Mouse (Mus musculus) ES-E14 (cell line): ENCODE data around the gene Dll3. TPM values are rescaled to one million over a fixed set of nuclear protein-coding genes. Genes with fewer than 3 reads are reported as not detected.
A peak's percentile ranks its signal among the peaks of the same experiment; 100 is the strongest.

ENCODE experiments used
- DNase-seq: peaks from one replicate; pipeline ENCODE4 v3.0.0-alpha.2; 2013; ENCODE audit warnings: low read depth, low spot score
- H3K27ac ChIP-seq: 2 replicates; pipeline ENCODE4 v1.5.1; 2012; ENCODE audit warnings: low read depth, mild to moderate bottlenecking, low read length, moderate library complexity, mixed read lengths; ENCODE audit not compliant: poor library complexity, insufficient read depth, severe bottlenecking
- H3K36me3 ChIP-seq: 2 replicates; pipeline ENCODE4 v1.6.1; 2012; ENCODE audit warnings: mild to moderate bottlenecking, low read length, moderate library complexity, mixed read lengths; ENCODE audit not compliant: control insufficient read depth, poor library complexity, insufficient read depth, severe bottlenecking
- H3K4me1 ChIP-seq, 2 experiments: fragments of 150-350 bp in 1 of 2; sonication (generic) in 1 of 2; 2 replicates each; pipeline ENCODE4 v1.6.1; 2012; ENCODE audit warnings: low read length in 2 of 2, mild to moderate bottlenecking in 1 of 2, mixed read lengths in 1 of 2; ENCODE audit not compliant: control insufficient read depth in 2 of 2, insufficient read depth in 2 of 2, poor library complexity in 1 of 2
- H3K4me3 ChIP-seq, 2 experiments: fragments of 150-350 bp in 1 of 2; sonication (generic) in 1 of 2; 2 replicates each; pipeline ENCODE4 v1.5.1; 2012; ENCODE audit warnings: low read length in 2 of 2, low read depth in 1 of 2, mild to moderate bottlenecking in 1 of 2, mixed read lengths in 1 of 2; ENCODE audit not compliant: insufficient read depth in 1 of 2, poor library complexity in 1 of 2, severe bottlenecking in 1 of 2
- H3K9ac ChIP-seq: 2 replicates; pipeline ENCODE4 v1.6.1; 2012; ENCODE audit warnings: low read depth, mild to moderate bottlenecking, low read length, mixed read lengths; ENCODE audit not compliant: poor library complexity, insufficient read depth, severe bottlenecking
- H3K9me3 ChIP-seq: fragments of 150-350 bp; sonication (generic); 2 replicates; pipeline ENCODE4 v1.6.1; 2012; ENCODE audit warnings: low read depth, mild to moderate bottlenecking, low read length; ENCODE audit not compliant: control insufficient read depth, insufficient read depth
- CHD2 ChIP-seq: IDR thresholded peaks from 2 replicates; pipeline ENCODE4 v1.6.1; 2014; ENCODE audit warnings: mild to moderate bottlenecking, low read depth, low read length, inconsistent platforms
- HCFC1 ChIP-seq: IDR thresholded peaks from 2 replicates; pipeline ENCODE4 v1.6.1; 2012; ENCODE audit warnings: low read length, inconsistent platforms, borderline replicate concordance; ENCODE audit not compliant: insufficient read depth
- MAFK ChIP-seq: IDR thresholded peaks from 2 replicates; pipeline ENCODE4 v1.6.1; 2014; ENCODE audit warnings: mild to moderate bottlenecking, low read depth, low read length, inconsistent platforms; ENCODE audit not compliant: insufficient read depth
- ZC3H11A ChIP-seq: IDR thresholded peaks from 2 replicates; pipeline ENCODE4 v1.6.1; 2012; ENCODE audit warnings: low read depth, mild to moderate bottlenecking, inconsistent platforms, low read length, borderline replicate concordance
- ZNF384 ChIP-seq: IDR thresholded peaks from 2 replicates; pipeline ENCODE4 v1.6.1; 2012; ENCODE audit warnings: low read depth, low read length, inconsistent platforms
- in situ Hi-C, 2 experiments: fragments of 600-800 bp; cut with MboI; formaldehyde crosslinking; loops; one replicate each; pipeline ENCODE4 v1.15.1; 2025; ENCODE audit warnings: low sequenced_read_pairs in 2 of 2, inconsistent platforms in 1 of 2; ENCODE audit not compliant: unreplicated experiment in 2 of 2
- total RNA-seq: library from RNA; depleted of rRNA; stranded (reverse); fragments of 300-350 nt; gene quantifications from 2 replicates; pipeline ENCODE4 v1.2.3, GENCODE M21; 2012; rRNA removed

The Dll3 gene
- 4.1 and 17.4 TPM in 2 replicates for total RNA-seq

DNA sequence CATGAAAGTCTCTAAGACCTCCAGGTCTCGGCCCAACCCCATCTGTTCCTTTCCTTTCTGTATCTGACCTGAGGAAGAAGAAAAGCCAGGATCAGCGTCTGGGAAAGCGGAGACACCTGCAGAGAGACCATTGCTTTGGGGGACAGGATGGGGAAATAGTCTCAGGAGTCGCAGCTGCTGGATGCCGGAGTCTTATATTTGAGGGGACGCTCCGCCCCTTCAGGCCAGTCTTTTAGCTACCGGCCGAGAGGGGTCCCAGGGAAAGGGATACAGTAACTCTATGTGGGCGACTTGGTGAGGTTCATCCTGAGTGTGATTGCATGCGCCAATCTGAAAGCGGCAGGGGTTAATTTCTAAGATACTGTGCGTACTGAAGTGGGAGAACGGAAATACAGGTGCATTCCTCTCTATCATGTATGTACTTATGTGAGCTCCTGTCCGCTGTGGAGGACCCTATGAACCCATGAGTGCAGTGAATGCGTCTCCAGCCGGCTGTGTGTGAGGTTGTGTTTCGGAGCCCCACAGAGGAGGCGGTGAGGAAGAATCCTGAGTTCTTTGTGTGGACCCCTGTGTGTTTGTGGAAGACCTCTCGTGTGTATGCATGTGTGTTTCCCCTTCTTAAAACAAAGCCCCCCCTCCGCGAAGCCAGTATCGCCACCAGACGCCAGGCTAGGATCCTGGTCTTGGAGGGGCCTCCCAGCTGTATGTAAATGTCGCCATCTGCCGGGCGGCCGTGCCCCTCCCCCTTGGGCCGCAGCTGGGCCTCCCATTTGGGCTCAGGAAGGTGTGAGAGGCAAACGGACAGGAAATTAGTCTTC lies at the start of gene Dll3:
Dll3 (minus strand) TSS at position 623 of the 818 bp plus-strand sequence.
- no peaks in the 10 kb centered on the region for H3K9me3 ChIP-seq
- H3K4me1 ChIP-seq = peaks cover 0 to 7% of the 10 kb centered on the region in 2 experiments; a peak in 2 of 4 replicates
- peak within 1 kb of the TSS; percentile 65 for H3K9ac ChIP-seq
- peak within 1 kb of the TSS; percentile 55 for H3K4me3 ChIP-seq
- DNase-seq = no peak
- peaks cover 16% of the 10 kb centered on the region for H3K36me3 ChIP-seq
- H3K27ac ChIP-seq = 0 out of 2 replicates have a peak within 1 kb of the TSS, but pooled peaks have one; percentile 9
- in situ Hi-C loops = no loop called here
- TF ChIP-seq ZNF384 (no peak), MAFK (no peak), HCFC1 (no peak), ZC3H11A (no peak), CHD2 (no peak)

DNA sequence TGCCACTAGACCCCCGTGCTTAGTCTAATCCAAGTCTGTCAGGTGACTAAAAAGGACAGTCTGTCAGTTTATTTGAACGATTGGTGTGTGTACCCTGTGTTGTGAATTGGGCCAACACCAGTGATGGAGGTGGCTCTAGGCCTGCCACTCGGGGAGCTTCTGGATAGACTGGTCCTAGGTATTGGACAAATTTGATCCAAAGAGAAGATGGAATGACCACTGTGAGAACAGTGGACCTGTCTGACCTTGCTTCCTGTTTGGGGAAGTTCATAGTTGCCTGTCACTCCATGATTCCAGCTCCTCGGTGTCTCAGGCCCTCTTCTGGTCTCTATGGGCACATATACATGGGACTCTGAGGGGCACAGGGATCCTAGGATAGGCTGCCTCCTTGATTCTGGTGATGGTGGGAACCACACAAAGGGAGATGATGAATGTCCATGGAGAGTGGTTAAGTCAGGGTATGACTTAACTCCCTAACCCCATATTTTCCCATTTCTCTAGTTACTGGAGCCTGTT lies 49.7 kb upstream of the Dll3 start:
- in situ Hi-C loops = no loop called here
- no peak overlapping the region for H3K27ac ChIP-seq
- no peak for DNase-seq

DNA sequence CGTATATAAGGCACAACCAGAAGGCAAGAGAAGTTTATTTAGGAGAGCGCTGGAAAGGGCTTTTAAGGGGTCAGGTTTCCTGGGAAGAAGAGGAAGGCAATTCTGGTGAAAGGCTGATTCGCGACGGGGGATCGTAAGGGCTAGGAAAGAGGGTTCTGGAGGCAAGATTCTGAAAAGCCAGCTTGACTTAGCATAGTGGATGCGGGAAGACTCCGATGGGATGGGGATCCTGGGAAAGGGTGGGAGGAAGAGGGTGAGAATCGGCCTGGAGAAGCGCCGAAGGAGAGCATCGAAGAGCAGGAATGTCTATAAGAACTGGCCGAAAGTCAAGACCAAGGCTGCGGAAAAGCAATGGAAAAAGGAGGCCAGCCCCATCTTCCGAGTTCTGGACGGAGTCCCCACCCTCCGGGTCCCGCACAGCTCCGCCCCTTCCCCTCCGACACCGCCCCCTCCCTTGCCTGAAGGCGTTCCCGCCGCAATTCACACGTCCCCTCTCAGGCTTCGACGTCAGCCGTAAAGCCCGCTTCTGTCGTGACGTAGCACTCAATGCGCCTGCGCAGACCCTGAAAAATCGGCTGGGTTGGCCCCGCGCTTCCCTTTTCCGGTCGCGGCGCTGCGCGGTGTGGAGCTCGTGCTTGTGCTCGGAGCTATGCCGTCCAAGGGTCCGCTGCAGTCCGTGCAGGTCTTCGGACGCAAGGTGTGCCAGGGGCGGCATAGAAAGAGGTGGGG lies 48.3 kb upstream of the Dll3 start, which contains the start of gene Rps16:
Rps16 (plus strand) TSS at position 498 of the 729 bp plus-strand sequence.
- in situ Hi-C loops = no loop called here
- peak within 1 kb of the TSS; percentile 91 to 100 for H3K4me3 ChIP-seq
- TF ChIP-seq CHD2 (no peak), MAFK (no peak), HCFC1 (no peak; the same call in 1 of the 2 replicates), ZNF384 (no peak), ZC3H11A (no peak)

More for the DNA sequence above, 49.7 kb upstream of the Dll3 start:
- Histone ChIP-seq H3K36me3 (peaks cover 34% of the 10 kb centered on the region), H3K9me3 (no peaks in the 10 kb centered on the region), H3K4me1 (peaks cover 5% of the 10 kb centered on the region in 2 experiments; a peak in 2 of 4 replicates), H3K9ac (peak overlapping the region; percentile 100), H3K4me3 (peak overlapping the region; percentile 91 to 100)
- TF ChIP-seq HCFC1 (0 out of 2 replicates have a peak, but pooled peaks have one; percentile 25), CHD2 (no peak)

DNA sequence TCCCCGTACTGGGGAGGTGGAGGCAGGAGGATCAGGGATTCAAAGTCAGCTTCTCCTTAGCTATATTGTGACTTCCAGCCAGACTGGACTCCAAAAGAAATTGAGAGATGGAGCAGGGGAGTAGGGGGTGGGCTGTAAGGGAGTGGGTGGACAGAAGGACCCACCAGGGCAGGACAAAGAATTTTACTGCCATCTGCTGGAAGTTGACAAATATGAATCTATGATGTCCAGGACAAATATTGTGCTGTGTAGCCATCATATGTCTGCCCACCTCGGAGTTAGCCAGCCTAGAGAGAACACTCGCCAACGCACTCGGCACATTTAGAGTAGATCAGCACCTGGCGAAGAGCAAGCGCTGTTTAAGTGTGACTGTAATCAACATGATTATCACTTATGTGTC lies 46.6 kb upstream of the Dll3 start:
- no peak overlapping the region for H3K4me3 ChIP-seq
- H3K9me3 ChIP-seq = no peaks in the 10 kb centered on the region
- no peak overlapping the region for H3K27ac ChIP-seq
- H3K9ac ChIP-seq = no peak overlapping the region
- H3K36me3 ChIP-seq = peaks cover 23% of the 10 kb centered on the region
- peaks cover 3 to 5% of the 10 kb centered on the region in 2 experiments; a peak in 2 of 4 replicates for H3K4me1 ChIP-seq
- in situ Hi-C loops = no loop called here
- DNase-seq = no peak
- TF ChIP-seq HCFC1 = no peak
- TF ChIP-seq CHD2 = no peak
- no peak for TF ChIP-seq ZC3H11A
- no peak for TF ChIP-seq MAFK
- no peak for TF ChIP-seq ZNF384

More for the DNA sequence above, 48.3 kb upstream of the Dll3 start, which contains the start of gene Rps16:
- peak within 1 kb of the TSS; percentile 100 for H3K9ac ChIP-seq
- peak within 1 kb of the TSS; percentile 89 for H3K27ac ChIP-seq
- DNase-seq = peak; percentile 93
- H3K9me3 ChIP-seq = no peaks in the 10 kb centered on the region
- peaks cover 34% of the 10 kb centered on the region for H3K36me3 ChIP-seq
- H3K4me1 ChIP-seq = peaks cover 5% of the 10 kb centered on the region in 2 experiments; a peak in 2 of 4 replicates
